8 mouse cellular contexts compared by ENCODE assay signal in the genomic region with DNA sequence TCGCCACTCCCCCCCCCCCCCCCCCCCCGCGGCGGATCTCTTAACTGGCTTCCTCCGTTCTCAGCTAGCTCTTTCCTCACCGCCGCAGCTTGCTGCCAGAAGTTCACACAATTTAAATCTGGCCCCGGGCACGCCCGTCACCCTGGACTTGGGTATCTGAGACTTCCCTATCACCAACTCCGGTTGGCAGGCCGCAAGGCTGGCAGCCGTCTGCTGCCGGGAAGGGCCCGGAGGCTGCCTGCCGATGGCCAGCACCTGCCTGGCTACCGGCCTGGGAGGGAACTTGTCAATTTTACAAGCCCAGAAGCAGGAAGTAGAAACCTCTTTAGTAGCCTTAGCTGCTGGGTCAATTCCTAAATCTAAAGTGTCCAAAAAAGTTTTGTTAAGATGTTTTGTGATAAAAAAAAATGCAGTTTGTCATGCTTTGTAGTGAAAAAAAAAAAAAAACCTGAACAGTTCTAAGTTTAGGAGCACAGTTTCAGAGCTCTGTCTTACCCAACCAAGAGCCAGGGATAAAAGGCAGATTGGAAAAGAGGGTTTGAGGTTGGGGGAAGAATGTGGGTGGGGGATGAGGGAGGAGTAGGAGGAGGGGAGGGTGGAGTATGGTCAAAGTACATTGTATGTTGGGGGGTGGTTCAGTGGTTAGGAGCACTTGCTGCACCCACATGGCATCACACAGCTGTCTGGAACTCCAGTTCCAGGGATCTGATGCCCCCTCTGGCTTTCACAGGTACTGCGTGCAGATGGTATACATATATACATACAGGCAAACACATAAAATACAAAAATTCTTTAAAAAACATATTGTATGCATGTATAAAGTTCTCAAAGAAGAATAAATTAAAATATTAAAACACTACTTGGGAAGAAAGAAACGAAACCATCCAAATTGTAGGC.
DNase-seq lines count a peak whose midpoint lies in the region.

No protein-coding gene starts in this region.

- peak; percentile 33 for DNase-seq in urinary bladder, postnatal 14 days (ENCODE audit: low spot score)
- no peak for DNase-seq in urinary bladder, adult 2 months (ENCODE audit: low spot score)
- DNase-seq in cerebellum, adult 9-11 months, result peak; percentile 89
- peak; percentile 68 for DNase-seq in gastrocnemius, postnatal 10 days
- DNase-seq in kidney, adult 9 months, result peak; percentile 78
- DNase-seq in lung, postnatal 25 days (ENCODE audit: low spot score), result peak; percentile 31
- peak; percentile 73 for DNase-seq in retina, postnatal 1 day
- DNase-seq in layer of hippocampus, adult 11-12 months (ENCODE audit: low spot score), result no peak

Comparison
In these comparisons a context has a peak if more than half of its experiments do, and no peak if none do; other contexts are left out.
1. DNase-seq: peak in urinary bladder, postnatal 14 days (single experiment), cerebellum, adult 9-11 months (single experiment), gastrocnemius, postnatal 10 days (single experiment), kidney, adult 9 months (single experiment), lung, postnatal 25 days (single experiment) and retina, postnatal 1 day (single experiment); none in urinary bladder, adult 2 months (single experiment) and layer of hippocampus, adult 11-12 months (single experiment).